Mouse (Mus musculus) ES-E14 (cell line): Measurements from ENCODE around the gene Rpn1.

Experiments used
- HCFC1 ChIP-seq: IDR thresholded peaks from 2 replicates; pipeline ENCODE4 v1.6.1; 2012; ENCODE audit warnings: low read length, inconsistent platforms, borderline replicate concordance; ENCODE audit not compliant: insufficient read depth
- ZNF384 ChIP-seq: IDR thresholded peaks from 2 replicates; pipeline ENCODE4 v1.6.1; 2012; ENCODE audit warnings: low read depth, low read length, inconsistent platforms

DNA sequence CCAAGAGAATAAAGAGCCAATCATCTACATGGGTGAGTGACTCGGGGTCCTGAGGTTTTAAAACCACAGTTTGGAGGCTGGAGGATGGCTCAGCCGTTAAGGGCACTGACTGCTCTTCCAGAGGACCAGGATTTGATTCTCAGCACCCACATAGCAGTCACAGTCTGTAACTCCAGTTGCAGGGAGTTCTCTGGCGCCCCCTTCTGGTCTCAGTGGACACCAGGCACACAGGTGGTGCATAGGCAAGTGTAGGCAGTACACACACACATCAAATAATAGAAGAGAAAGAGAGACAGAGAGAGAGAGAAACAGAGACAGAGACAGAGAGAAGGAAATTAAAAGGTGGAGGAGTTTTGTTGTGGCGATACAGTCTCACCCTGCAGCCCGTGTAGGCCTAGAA is 35.0 kb downstream of the Rpn1 start:
- TF ChIP-seq ZNF384 (no peak), HCFC1 (no peak)
